Mouse (Mus musculus) adipocyte (in vitro differentiated cells): ENCODE measurements at regions not wholly inside any gene's neighbourhood (a gene's known extent, or its start where the extent isn't known, plus 50 kb on each side); places are given as distances from the start of the nearest gene placed in this dataset.
"Not testable (repeated sequence)": the region's sequence is repeated elsewhere in the genome, so short reads cannot be mapped to it uniquely, and the experiment has no call there.

Experiments used
- DNase-seq: peaks from one replicate; pipeline ENCODE4 v3.0.0-alpha.2; 2016; ENCODE audit warnings: low spot score

GRCm38 (mm10) chr1:145910637-145911369 lies 583.8 kb upstream of the Brinp3 start:
- no peak for DNase-seq

GRCm38 (mm10) chr1:145935798-145936197 lies 558.8 kb upstream of the Brinp3 start:
- peak; percentile 81 for DNase-seq

- not testable (repeated sequence) for DNase-seq
Observed at GRCm38 (mm10) chr1:145957762-145958161, 536.8 kb upstream of the Brinp3 start.

GRCm38 (mm10) chr1:145962303-145962702 lies 532.3 kb upstream of the Brinp3 start:
- no peak for DNase-seq

- no peak for DNase-seq
Observed at GRCm38 (mm10) chr1:145968026-145968425, 526.5 kb upstream of the Brinp3 start.

- peak; percentile 70 for DNase-seq
Observed at GRCm38 (mm10) chr1:145972416-145972815, 522.1 kb upstream of the Brinp3 start.

- DNase-seq: no peak
Observed at GRCm38 (mm10) chr1:146002010-146002409, 492.6 kb upstream of the Brinp3 start.

GRCm38 (mm10) chr1:146015075-146015474 lies 479.5 kb upstream of the Brinp3 start:
- DNase-seq: no peak

GRCm38 (mm10) chr1:146026660-146027059 lies 467.9 kb upstream of the Brinp3 start:
- no peak for DNase-seq

GRCm38 (mm10) chr1:146027650-146028049 lies 466.9 kb upstream of the Brinp3 start:
- no peak for DNase-seq

GRCm38 (mm10) chr1:146032396-146032795 lies 462.2 kb upstream of the Brinp3 start:
- DNase-seq: not testable (repeated sequence)

GRCm38 (mm10) chr1:146032926-146033325 lies 461.6 kb upstream of the Brinp3 start:
- DNase-seq: not testable (repeated sequence)

- DNase-seq: peak; percentile 5
Observed at GRCm38 (mm10) chr1:146052504-146052903, 442.1 kb upstream of the Brinp3 start.
